Mouse (Mus musculus): ENCODE data around the gene March8.

- TF ChIP-seq POLR2A (IDR thresholded peaks at IDR 0.05; ENCODE audit: insufficient read length, low read depth), result no peak
- no peak for TF ChIP-seq TCF12 (IDR thresholded peaks at IDR 0.05; ENCODE audit: insufficient read depth, poor library complexity, severe bottlenecking)
- TF ChIP-seq MAX (IDR thresholded peaks at IDR 0.05; ENCODE audit: low read depth), result no peak
- TF ChIP-seq USF1 (IDR thresholded peaks at IDR 0.05; ENCODE audit: low read depth), result no peak
- no peak for TF ChIP-seq MYOD1 (IDR thresholded peaks at IDR 0.05; ENCODE audit: control insufficient read depth in 1 of 3, insufficient read length in 2 of 3, low read depth in 2 of 3)
- TF ChIP-seq REST (IDR thresholded peaks at IDR 0.05; ENCODE audit: insufficient read depth, insufficient read length), result no peak
- TF ChIP-seq MYOG (IDR thresholded peaks at IDR 0.05; ENCODE audit: control insufficient read depth in 1 of 3, insufficient read depth in 1 of 3, insufficient read length in 2 of 3, low read depth in 2 of 3), result no peak
- no peak for TF ChIP-seq CEBPB (IDR thresholded peaks at IDR 0.05; ENCODE audit: insufficient read depth, poor library complexity, severe bottlenecking)
- no peak for TF ChIP-seq POLR2AphosphoS2 (IDR thresholded peaks at IDR 0.05; ENCODE audit: insufficient read length, low read depth)
- TF ChIP-seq E2F4 (IDR thresholded peaks at IDR 0.05; ENCODE audit: insufficient read depth), result no peak
- no peak for TF ChIP-seq SRF (IDR thresholded peaks at IDR 0.05; ENCODE audit: control insufficient read depth, insufficient read length, low read depth)
- TF ChIP-seq TCF3 (IDR thresholded peaks at IDR 0.05; ENCODE audit: insufficient read length, low read depth), result no peak
Observed at GRCm38 (mm10) chr6:116331396-116331795, 6.4 kb upstream of the March8 start.

All from myocyte (in vitro differentiated cells).